Mouse (Mus musculus): ENCODE data around the gene Ppp1r13l.
A peak's percentile ranks its signal among the peaks of the same experiment; 100 is the strongest.

Ppp1r13l gene

DNA sequence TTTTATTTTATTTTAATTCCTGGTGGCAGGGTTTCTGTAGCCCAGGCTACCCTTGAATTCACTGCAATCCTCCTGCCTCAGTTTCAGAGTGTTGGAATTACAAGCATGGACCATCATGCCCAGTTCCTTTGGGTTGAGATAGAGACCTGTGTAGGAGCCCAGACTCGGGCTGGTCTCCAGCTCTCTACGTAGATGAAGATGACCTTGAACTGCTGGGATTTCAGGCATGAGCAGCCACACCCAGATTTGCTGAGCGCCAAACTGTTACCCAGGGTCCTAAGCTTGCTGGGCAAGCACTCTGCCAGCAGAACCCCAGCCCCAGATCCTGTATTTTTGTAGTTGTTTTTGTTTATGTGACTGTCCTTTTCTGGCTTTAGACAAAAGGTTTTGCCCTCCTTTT is 54.0 kb downstream of the Ppp1r13l start:
- no peak for DNase-seq (ENCODE audit: low read depth)

DNA sequence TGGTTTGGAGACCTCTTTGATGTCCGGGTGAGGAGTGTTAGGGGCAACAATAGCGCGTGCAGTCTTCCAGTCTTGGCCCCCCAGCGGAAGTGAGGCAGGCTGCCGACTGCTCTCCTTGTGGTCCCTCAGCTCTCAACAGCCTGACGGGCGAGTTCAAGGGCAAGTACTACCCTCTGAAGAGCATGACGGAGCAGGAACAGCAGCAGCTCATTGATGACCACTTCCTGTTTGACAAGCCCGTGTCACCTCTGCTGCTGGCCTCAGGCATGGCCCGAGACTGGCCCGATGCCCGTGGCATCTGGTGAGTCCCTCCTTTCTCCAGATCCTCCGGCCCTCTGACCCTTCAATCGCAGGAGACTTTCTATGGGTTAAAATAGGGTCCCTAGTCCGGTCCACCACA is 57.0 kb downstream of the Ppp1r13l start:
- peak; percentile 18 for DNase-seq (ENCODE audit: low read depth)

DNA sequence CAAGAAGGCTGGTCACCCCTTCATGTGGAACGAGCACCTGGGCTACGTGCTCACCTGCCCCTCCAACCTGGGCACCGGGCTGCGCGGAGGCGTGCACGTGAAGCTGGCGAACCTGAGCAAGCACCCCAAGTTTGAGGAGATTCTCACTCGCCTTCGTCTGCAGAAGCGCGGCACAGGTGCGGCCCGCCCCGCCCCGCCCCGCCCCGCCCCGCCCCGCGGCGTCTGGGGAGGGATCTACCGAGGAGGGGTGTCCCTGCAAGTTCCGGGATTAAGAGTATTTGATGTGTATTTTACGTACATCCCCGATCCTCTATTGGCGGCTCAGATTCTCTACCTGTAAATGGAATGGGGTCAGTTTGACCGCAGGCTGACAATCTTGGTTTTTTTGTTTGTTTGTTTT is 60.6 kb downstream of the Ppp1r13l start:
- DNase-seq (ENCODE audit: low read depth) = peak; percentile 75

DNA sequence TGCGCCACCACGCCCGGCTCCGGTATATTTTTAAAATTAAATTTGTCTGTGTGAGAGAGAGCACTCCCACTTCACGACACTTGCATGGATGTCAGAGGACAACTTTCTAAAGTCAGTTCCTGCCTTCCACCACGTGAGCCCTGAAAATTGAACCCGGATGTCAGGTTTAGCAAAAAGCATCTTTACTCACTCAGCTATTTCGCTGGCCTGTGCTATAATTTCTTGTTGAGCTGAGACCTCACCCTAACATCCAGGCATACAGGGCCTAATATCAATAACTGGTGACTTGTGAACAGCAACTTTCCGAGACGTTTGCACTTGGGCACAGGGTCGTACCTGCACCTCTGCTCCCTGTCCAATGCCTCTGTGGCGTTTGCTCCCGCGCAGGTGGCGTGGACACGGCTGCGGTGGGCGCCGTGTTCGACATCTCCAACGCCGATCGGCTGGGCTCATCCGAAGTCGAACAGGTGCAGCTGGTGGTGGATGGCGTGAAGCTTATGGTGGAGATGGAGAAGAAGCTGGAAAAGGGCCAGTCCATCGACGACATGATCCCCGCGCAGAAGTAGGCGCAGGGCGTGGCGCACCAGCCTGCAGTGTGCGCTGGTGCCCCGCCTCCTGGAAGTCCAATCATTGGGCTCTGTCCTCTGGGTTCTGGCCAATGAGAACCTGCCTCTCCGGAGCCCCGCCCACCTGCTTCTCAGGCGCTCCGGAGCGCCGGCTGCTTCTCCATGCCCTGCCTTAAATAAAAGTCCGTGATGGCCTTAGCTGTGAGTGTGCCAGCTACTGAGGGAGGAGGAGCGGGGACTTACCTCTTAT is 61.5 kb downstream of the Ppp1r13l start:
- DNase-seq (ENCODE audit: low read depth) = peak; percentile 94

- no peak for DNase-seq (ENCODE audit: low read depth)
Measured at GRCm38 (mm10) chr7:19423083-19423482, 63.5 kb downstream of the Ppp1r13l start.

DNA sequence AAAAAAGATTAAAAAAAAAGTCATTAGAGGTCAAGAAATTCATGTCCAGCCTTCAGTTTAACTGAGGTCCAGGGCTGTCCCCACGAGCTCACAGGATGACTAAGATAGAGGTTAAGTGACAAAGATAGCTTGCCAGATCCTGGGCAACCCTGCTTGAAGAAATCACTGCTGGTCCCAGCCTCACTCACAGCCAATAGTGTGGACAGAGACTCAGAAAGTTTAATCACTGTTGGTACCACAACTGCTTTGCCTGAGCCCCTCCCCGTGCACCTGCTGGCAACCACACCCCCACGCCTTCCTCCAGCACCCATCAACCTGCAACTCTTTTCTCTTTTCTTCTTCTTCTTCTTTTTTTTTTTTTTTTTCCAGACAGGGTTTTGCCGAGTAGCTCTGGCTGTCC is 64.5 kb downstream of the Ppp1r13l start:
- DNase-seq (ENCODE audit: low read depth) = no peak

DNA sequence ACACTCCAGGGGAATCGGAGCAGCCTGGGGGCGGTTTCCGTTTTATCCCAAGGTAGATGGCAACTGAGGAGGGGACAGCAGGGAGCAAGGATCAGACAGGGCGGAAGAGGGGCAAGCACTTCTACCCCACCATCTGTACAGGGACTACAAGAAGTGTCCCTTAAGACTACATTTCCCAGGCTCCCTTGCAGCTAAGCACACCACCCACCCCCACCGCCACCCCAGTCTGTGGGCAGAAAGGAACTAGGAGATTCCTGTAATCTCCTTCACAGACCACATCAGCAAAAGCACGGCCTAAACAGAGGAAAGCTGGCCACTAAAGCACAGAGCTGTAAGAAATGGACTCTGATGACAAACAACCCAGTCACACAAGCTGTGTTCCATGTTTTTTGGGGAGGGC is 66.8 kb downstream of the Ppp1r13l start:
- DNase-seq (ENCODE audit: low read depth) = no peak

- DNase-seq (ENCODE audit: low read depth) = no peak
Measured at GRCm38 (mm10) chr7:19426888-19427287, 67.3 kb downstream of the Ppp1r13l start.
